Mouse (Mus musculus) right cerebral cortex, postnatal 10 days (tissue): ENCODE measurements around the gene Cit.
A peak's percentile ranks its signal among the peaks of the same experiment; 100 is the strongest.

Experiments used
- DNase-seq, 2 experiments: peaks; one replicate each; pipeline ENCODE4 v3.0.0; 2021; ENCODE audit warnings: low spot score in 2 of 2

Gene Cit

GRCm38 (mm10) chr5:116009884-116010627 lies 165.0 kb downstream of the Cit start:
- DNase-seq: no peak

- no peak for DNase-seq
Measured at GRCm38 (mm10) chr5:116011700-116012099, 166.6 kb downstream of the Cit start.

GRCm38 (mm10) chr5:116012503-116012902 lies 167.4 kb downstream of the Cit start:
- no peak for DNase-seq

GRCm38 (mm10) chr5:116013821-116014220 lies 168.7 kb downstream of the Cit start:
- no peak for DNase-seq

GRCm38 (mm10) chr5:116014237-116014636 lies 169.2 kb downstream of the Cit start:
- no peak for DNase-seq

- DNase-seq: no peak
Measured at GRCm38 (mm10) chr5:116016542-116016941, 171.5 kb downstream of the Cit start.

GRCm38 (mm10) chr5:116017391-116017790 lies 172.3 kb downstream of the Cit start:
- DNase-seq: no peak

- no peak for DNase-seq
Measured at GRCm38 (mm10) chr5:116018196-116018595, 173.1 kb downstream of the Cit start.

GRCm38 (mm10) chr5:116018784-116019183 lies 173.7 kb downstream of the Cit start:
- DNase-seq: no peak

- DNase-seq: no peak
Measured at GRCm38 (mm10) chr5:116019371-116019770, 174.3 kb downstream of the Cit start.

- DNase-seq: no peak
Measured at GRCm38 (mm10) chr5:116021552-116021951, 176.5 kb downstream of the Cit start.

- no peak for DNase-seq
Measured at GRCm38 (mm10) chr5:116022131-116022530, 177.1 kb downstream of the Cit start.

- no peak for DNase-seq
Measured at GRCm38 (mm10) chr5:116022658-116023200, 177.7 kb downstream of the Cit start.

- peak; percentile 74 to 87 for DNase-seq
Measured at GRCm38 (mm10) chr5:116023251-116023661, 178.2 kb downstream of the Cit start.

GRCm38 (mm10) chr5:116023821-116024284 lies 178.8 kb downstream of the Cit start:
- peak in 1 of 2 experiments; percentile 59 for DNase-seq

- DNase-seq: peak; percentile 95 to 96
Measured at GRCm38 (mm10) chr5:116024327-116024739, 179.3 kb downstream of the Cit start, which contains the start of gene Prkab1. Gene Prkab1, minus strand, starts transcription at chr5:116024508.

GRCm38 (mm10) chr5:116026107-116026506 lies 181.0 kb downstream of the Cit start:
- DNase-seq: no peak

GRCm38 (mm10) chr5:116026561-116026960 lies 181.5 kb downstream of the Cit start:
- DNase-seq: no peak

- no peak for DNase-seq
Measured at GRCm38 (mm10) chr5:116029071-116029470, 184.0 kb downstream of the Cit start.

- DNase-seq: no peak
Measured at GRCm38 (mm10) chr5:116030566-116031189, 185.6 kb downstream of the Cit start.

GRCm38 (mm10) chr5:116031190-116031577 lies 186.1 kb downstream of the Cit start:
- DNase-seq: peak; percentile 79 to 87

GRCm38 (mm10) chr5:116036465-116036864 lies 191.4 kb downstream of the Cit start:
- no peak for DNase-seq

GRCm38 (mm10) chr5:116037731-116038130 lies 192.7 kb downstream of the Cit start:
- DNase-seq: no peak
